Mouse (Mus musculus) liver, adult 2 months (tissue): ENCODE results near the gene Amh.

ENCODE experiments used
- CTCF ChIP-seq: fragments of 200-500 bp; IDR thresholded peaks from 2 replicates; pipeline ENCODE4 v1.5.1; 2011; ENCODE audit warnings: low read depth, low read length, control low read depth
- POLR2A ChIP-seq: fragments of 200-500 bp; IDR thresholded peaks from 2 replicates; pipeline ENCODE4 v1.6.1; 2011; ENCODE audit warnings: low read length, control low read depth; ENCODE audit not compliant: insufficient read depth; ENCODE audit errors: extremely low read depth

- no peak for TF ChIP-seq CTCF
- TF ChIP-seq POLR2A, result no peak
These were observed 20.7 kb upstream of the Amh start for GRCm38 (mm10) chr10:80784302-80784701.
